Mouse (Mus musculus) embryonic facial prominence, embryonic 15.5 days (tissue): ENCODE data around the gene Mthfd2l. TPM values are rescaled to one million over a fixed set of nuclear protein-coding genes. Genes with fewer than 3 reads are reported as not detected.

Experiments
- ATAC-seq: fragments of 200-750 bp; cut with Nextera tagmentation; 2 replicates; pipeline ENCODE4 v1.8.0; 2017; ENCODE audit warnings: low read depth, moderate TSS enrichment; ENCODE audit not compliant: insufficient number of reproducible peaks, low FRiP score, low TSS enrichment
- H3K27ac ChIP-seq: fragments of 300-500 bp; sonication (generic); replicated peaks from 2 replicates; pipeline ENCODE4 v1.5.1; 2015; ENCODE audit warnings: mild to moderate bottlenecking, inconsistent platforms
- H3K27me3 ChIP-seq: fragments of 300-500 bp; sonication (generic); 2 replicates; pipeline ENCODE4 v1.6.1; 2015; ENCODE audit warnings: inconsistent platforms
- H3K36me3 ChIP-seq: fragments of 300-500 bp; sonication (generic); 2 replicates; pipeline ENCODE4 v1.6.1; 2015; ENCODE audit warnings: mild to moderate bottlenecking, inconsistent platforms
- H3K4me1 ChIP-seq: fragments of 300-500 bp; sonication (generic); 2 replicates; pipeline ENCODE4 v1.6.1; 2015; ENCODE audit warnings: inconsistent platforms
- H3K4me2 ChIP-seq: fragments of 300-500 bp; sonication (generic); replicated peaks from 2 replicates; pipeline ENCODE4 v1.6.1; 2015; ENCODE audit warnings: mild to moderate bottlenecking, inconsistent platforms
- H3K4me3 ChIP-seq: fragments of 300-500 bp; sonication (generic); replicated peaks from 2 replicates; pipeline ENCODE4 v1.5.1; 2015; ENCODE audit warnings: mild to moderate bottlenecking, inconsistent platforms
- H3K9ac ChIP-seq: fragments of 300-500 bp; sonication (generic); 2 replicates; pipeline ENCODE4 v1.6.1; 2015; ENCODE audit warnings: inconsistent platforms
- H3K9me3 ChIP-seq: fragments of 300-500 bp; sonication (generic); replicated peaks from 2 replicates; pipeline ENCODE4 v1.6.1; 2016; ENCODE audit warnings: inconsistent platforms
- WGBS: fragments of 180-500 bp; shearing (Covaris S2); methylation state at CpG from one replicate; pipeline ENCODE4 v1.1.7; 2015; 5-methylcytosine and 5-hydroxymethylcytosine counted together
- polyA plus RNA-seq: library from polyadenylated mRNA; unstranded; fragments of >200 nt; fragmentation: Nextera tagmentation; extraction: Ambion mirVana; gene quantifications from 2 replicates; pipeline ENCODE4 v1.2.1, GENCODE M21; 2015

Gene Mthfd2l
- polyA plus RNA-seq, 1 experiment from 2014 or later: 47.0 TPM

DNA sequence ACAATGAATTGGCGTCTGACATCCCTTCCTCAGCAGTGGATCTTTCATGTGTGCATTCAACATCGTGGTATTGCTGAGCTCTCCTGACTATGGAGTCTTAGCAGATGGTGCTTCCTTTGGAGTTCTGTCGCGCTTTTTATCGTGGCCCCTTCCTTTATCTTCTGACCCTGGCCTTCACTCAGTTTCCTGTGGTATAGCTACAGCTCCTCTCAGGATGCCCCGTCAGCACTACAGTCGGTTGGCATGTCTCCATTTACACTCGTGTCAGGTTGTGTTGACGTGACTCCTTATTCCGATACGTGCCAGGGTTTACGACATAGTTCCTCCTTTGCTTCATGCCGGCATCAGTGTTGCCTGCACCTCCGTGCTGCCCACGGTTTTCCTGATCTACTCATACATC, 18.6 kb downstream of the Mthfd2l start:
- ATAC-seq: no peak

DNA sequence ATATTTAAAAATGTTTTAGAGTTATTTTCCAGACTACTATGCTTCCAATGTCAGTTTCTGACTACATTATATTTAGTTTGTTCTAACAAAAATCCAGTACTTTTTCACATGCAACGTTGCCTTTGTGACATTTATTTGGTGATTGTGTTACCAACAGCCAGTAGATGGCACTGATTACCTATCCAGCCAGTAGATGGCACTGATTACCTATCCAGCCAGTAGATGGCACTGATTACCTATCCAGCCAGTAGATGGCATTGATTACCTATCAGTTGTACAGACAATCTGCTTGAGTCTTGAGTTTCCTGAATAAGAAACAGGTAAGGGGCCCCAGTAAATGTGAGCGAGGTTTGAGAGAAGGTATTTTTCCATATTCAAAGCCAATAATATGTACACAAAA, 20.6 kb downstream of the Mthfd2l start:
- no peak for ATAC-seq
- 29% methylated on average over 2 of the region's 2 CpGs for WGBS

More for the DNA sequence above, 18.6 kb downstream of the Mthfd2l start:
- 85% methylated on average over 15 of the region's 15 CpGs for WGBS
- no peak overlapping the region for H3K4me3 ChIP-seq
- no peaks in the 10 kb centered on the region for H3K27me3 ChIP-seq
- H3K4me2 ChIP-seq: no peak overlapping the region
- H3K9ac ChIP-seq: no peak overlapping the region
- no peaks in the 10 kb centered on the region for H3K36me3 ChIP-seq
- H3K9me3 ChIP-seq: no peaks in the 10 kb centered on the region
- no peaks in the 10 kb centered on the region for H3K4me1 ChIP-seq
- no peak overlapping the region for H3K27ac ChIP-seq

DNA sequence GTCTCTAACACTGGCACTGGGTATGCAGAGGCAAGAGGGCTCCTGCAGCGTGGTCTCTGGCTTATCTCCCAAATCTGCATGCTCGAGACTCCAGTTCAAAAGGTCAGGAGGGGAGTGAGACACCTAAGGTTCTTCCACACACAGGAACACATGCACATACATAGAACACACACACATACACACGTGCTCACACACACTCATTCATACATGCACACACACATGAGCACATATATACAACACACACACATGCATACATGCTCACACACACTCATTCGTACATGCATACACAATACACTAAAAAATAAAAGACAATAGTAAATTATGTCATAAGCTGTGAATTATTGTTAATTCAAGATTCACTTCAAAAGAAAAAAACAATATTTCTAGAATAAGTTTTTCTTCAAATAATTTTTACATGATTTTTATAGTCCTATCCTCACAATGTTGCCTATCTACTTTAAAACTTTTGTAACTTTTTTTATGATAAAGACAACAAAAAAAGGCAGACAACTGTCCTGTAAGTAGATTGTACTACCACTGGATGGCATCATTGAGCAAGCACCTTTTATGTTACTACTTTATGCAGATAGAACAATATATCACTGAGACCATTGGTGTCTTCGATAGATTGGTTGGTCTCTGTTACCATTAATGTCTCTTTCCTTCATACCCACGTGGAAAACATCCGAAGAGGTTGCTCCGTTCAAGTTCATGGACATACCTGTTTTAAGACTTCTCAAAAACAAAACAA, 22.0 kb downstream of the Mthfd2l start:
- 85% methylated on average over 8 of the region's 8 CpGs for WGBS
- H3K9ac ChIP-seq: no peak overlapping the region
- H3K36me3 ChIP-seq: no peaks in the 10 kb centered on the region
- no peak overlapping the region for H3K27ac ChIP-seq
- no peak for ATAC-seq
- no peak overlapping the region for H3K4me2 ChIP-seq
- no peaks in the 10 kb centered on the region for H3K4me1 ChIP-seq
- no peaks in the 10 kb centered on the region for H3K27me3 ChIP-seq
- H3K9me3 ChIP-seq: no peaks in the 10 kb centered on the region
- no peak overlapping the region for H3K4me3 ChIP-seq

More for the DNA sequence above, 20.6 kb downstream of the Mthfd2l start:
- Histone ChIP-seq H3K4me1 (no peaks in the 10 kb centered on the region), H3K9me3 (no peaks in the 10 kb centered on the region), H3K4me3 (no peak overlapping the region), H3K27ac (no peak overlapping the region), H3K36me3 (no peaks in the 10 kb centered on the region), H3K9ac (no peak overlapping the region), H3K27me3 (no peaks in the 10 kb centered on the region), H3K4me2 (no peak overlapping the region)

DNA sequence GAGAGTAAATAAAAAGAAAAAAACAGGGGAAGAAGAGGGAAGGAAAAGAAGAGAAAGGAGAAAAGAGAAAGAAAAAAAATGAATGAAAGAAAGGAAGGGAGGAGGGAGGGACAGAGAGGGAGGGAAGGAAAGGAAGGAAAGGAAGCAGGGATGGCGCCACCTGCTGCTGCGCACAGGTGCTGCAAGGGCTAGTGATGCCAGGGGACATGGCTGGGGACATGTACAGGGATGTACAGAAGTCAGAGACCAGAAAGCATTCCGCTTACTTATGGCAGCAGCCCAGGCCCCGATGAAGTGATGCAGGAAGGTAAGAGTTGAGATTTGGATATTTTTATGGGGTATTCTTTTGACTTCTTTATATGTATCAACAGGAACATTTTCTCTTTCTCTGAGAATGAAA, 33.4 kb downstream of the Mthfd2l start:
- no peaks in the 10 kb centered on the region for H3K27me3 ChIP-seq
- H3K4me1 ChIP-seq: no peaks in the 10 kb centered on the region
- H3K27ac ChIP-seq: no peak overlapping the region
- no peak overlapping the region for H3K4me2 ChIP-seq
- H3K9ac ChIP-seq: no peak overlapping the region
- H3K4me3 ChIP-seq: no peak overlapping the region
- H3K9me3 ChIP-seq: no peaks in the 10 kb centered on the region
- no peak for ATAC-seq
- peaks cover 4% of the 10 kb centered on the region; the same call in 1 of the 2 replicates for H3K36me3 ChIP-seq
- WGBS: 71% methylated on average over 4 of the region's 4 CpGs

DNA sequence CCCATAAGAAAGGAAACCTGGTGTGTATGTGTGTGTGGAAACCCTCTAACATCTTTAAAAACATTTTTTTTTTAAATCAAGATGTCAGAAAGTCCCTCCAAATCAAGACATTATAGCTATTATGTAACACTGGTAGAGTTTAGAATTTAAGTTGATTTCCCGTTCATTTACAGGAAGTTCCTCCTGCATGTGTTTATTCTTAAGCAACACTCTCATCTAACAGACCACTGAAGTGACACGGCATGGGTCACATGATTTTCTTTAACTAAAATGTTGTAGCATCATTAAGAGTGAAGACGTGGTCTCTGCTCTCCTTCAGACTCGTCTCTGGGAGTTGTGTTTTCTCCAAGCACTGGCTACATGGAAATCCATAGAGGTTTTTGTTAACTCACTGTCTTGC, 33.8 kb downstream of the Mthfd2l start:
- 87% methylated on average over 4 of the region's 4 CpGs for WGBS
- Histone ChIP-seq H3K27me3 (no peaks in the 10 kb centered on the region), H3K27ac (no peak overlapping the region), H3K4me1 (no peaks in the 10 kb centered on the region), H3K9me3 (no peaks in the 10 kb centered on the region), H3K4me3 (no peak overlapping the region), H3K4me2 (no peak overlapping the region), H3K36me3 (0 out of 2 replicates have a peak, but pooled peaks cover under 1% of the 10 kb centered on the region), H3K9ac (no peak overlapping the region)
- no peak for ATAC-seq

DNA sequence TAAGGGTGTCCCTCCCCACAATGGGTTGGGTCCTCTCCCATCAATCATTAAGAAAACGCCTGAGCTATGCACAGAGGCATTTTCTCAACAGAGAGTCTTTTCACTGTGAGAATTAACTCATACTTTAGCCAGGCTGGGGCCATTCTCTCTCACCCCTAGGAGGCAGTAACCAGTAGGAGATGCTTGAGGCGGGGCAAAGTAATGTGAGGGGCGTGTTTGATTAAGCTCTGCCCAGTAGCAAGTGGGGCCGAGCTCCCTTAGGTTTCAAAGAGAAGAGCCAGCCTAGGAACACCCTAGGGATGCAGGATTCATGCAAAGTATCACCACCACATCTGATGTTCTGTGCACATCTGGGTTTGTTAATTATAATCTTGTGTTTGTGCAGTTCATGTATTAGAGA, 34.5 kb downstream of the Mthfd2l start:
- H3K36me3 ChIP-seq: no peaks in the 10 kb centered on the region
- H3K4me3 ChIP-seq: no peak overlapping the region
- H3K4me1 ChIP-seq: no peaks in the 10 kb centered on the region
- WGBS: 57% methylated on average over 4 of the region's 4 CpGs
- no peak overlapping the region for H3K27ac ChIP-seq
- H3K9me3 ChIP-seq: no peaks in the 10 kb centered on the region
- no peak overlapping the region for H3K9ac ChIP-seq
- no peak for ATAC-seq
- no peaks in the 10 kb centered on the region for H3K27me3 ChIP-seq
- no peak overlapping the region for H3K4me2 ChIP-seq

DNA sequence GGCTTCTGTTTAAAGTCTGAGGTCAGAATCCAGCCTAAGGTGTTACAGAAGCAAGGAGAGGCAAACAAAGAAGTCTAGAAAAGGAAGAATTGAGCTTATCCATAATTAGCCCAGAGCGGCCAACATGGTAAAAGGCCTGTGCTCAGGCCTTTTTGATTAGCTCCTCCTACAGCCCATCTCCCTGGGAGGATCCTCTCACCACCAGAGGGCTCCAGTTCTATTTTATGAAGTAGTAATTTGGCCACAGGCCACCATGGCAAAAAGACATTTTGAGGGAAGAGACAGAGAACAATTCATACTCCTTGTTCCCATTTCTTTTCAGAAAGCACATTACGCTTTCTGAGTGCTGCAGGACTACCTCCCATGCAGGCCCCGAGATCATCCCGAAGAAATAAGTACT, 46.3 kb downstream of the Mthfd2l start:
- Histone ChIP-seq H3K27me3 (no peaks in the 10 kb centered on the region), H3K4me3 (no peak overlapping the region), H3K27ac (no peak overlapping the region), H3K4me1 (no peaks in the 10 kb centered on the region), H3K9ac (no peak overlapping the region), H3K4me2 (no peak overlapping the region), H3K9me3 (no peaks in the 10 kb centered on the region), H3K36me3 (peaks cover 8% of the 10 kb centered on the region; the same call in 1 of the 2 replicates)
- WGBS: 78% methylated on average over 4 of the region's 4 CpGs
- ATAC-seq: no peak

DNA sequence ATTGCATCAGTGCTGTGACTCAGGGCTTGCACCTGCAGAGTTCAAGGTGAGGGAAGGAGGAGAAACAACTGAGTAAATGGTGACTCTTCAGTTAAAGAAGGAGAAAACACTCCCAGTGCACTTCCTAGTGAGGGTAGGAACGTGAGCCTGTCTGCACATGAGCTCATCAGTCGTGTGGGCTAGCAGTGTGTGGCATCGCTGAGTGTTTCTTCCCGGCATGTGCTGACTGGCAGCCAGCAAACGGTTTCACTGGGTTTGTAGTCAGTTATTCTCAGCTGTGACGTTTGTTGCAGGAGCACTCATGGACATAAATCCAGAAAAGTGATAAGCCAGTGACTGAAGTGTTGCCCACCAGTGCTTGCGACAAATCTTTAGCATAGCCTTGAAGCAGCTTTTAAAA, 49.4 kb downstream of the Mthfd2l start:
- Histone ChIP-seq H3K27ac (no peak overlapping the region), H3K9me3 (no peaks in the 10 kb centered on the region), H3K4me2 (no peak overlapping the region), H3K27me3 (no peaks in the 10 kb centered on the region), H3K9ac (no peak overlapping the region), H3K4me1 (no peaks in the 10 kb centered on the region), H3K36me3 (peaks cover 8% of the 10 kb centered on the region; the same call in 1 of the 2 replicates), H3K4me3 (no peak overlapping the region)
- ATAC-seq: no peak
- WGBS: 76% methylated on average over 7 of the region's 7 CpGs

DNA sequence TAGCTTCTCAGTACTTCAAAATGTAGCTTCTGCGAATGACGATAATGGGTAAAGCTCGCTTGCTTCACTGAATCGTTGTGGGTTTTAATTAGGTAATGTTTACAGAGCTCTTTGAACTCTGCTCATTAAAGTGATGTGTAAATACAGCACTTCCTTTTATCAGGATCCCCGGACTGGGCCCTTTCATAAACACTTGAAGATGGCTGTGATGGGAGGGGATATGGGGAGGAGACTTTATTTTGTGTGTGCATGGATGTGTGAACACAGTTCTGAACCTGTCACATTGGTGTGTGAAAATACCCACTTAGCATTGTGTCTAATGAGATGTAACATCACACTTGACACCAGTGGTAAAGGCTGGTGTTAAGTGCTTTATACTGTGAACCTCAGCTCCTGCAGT, 56.7 kb downstream of the Mthfd2l start:
- H3K27me3 ChIP-seq: no peaks in the 10 kb centered on the region
- no peak overlapping the region for H3K27ac ChIP-seq
- WGBS: 76% methylated on average over 5 of the region's 5 CpGs
- ATAC-seq: no peak
- no peaks in the 10 kb centered on the region for H3K9me3 ChIP-seq
- no peak overlapping the region for H3K9ac ChIP-seq
- no peak overlapping the region for H3K4me3 ChIP-seq
- H3K36me3 ChIP-seq: no peaks in the 10 kb centered on the region
- no peak overlapping the region for H3K4me2 ChIP-seq
- no peaks in the 10 kb centered on the region for H3K4me1 ChIP-seq

DNA sequence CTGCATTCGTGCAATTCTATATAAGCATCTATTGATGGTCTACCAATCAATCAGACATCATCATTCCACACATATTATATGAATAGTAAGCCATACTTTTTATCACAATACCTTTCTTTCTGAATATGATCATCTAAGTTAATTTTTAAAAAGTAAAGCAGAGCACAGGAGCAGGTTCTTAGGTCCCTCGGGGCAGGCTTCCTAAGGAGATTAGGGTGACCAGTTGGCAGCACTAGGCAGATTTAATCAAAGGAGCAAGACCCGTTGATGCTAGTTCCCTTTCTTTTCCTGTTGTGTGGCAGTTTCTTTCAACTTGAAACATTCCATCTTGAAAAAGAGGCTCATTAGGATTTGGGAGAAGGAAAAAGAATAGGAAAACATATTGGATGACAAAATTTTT, 57.2 kb downstream of the Mthfd2l start:
- no peaks in the 10 kb centered on the region for H3K4me1 ChIP-seq
- no peaks in the 10 kb centered on the region for H3K9me3 ChIP-seq
- WGBS: 78% methylated on average over 3 of the region's 3 CpGs
- no peak overlapping the region for H3K4me2 ChIP-seq
- no peak for ATAC-seq
- H3K27ac ChIP-seq: no peak overlapping the region
- H3K36me3 ChIP-seq: no peaks in the 10 kb centered on the region
- H3K4me3 ChIP-seq: no peak overlapping the region
- no peaks in the 10 kb centered on the region for H3K27me3 ChIP-seq
- H3K9ac ChIP-seq: no peak overlapping the region

DNA sequence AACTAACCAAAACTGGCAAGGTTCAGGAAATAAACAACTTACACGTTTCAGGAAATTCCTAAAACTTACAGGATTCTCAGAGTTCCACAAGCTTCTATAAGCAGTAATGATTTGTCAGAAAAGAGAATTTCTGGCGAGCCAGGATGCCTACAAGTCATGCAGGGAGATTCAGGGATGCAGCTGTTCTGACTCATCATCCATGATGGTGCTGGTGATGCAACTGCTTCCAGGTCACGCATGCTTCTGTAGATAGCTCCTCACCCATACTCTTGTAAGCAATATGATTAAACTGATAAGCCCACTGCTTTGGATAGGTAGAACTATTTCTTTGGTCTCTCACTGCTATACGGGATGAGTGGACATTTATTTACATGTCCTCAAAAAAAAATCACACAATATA, 57.7 kb downstream of the Mthfd2l start:
- Histone ChIP-seq H3K36me3 (no peaks in the 10 kb centered on the region), H3K4me1 (no peaks in the 10 kb centered on the region), H3K27me3 (no peaks in the 10 kb centered on the region), H3K4me3 (no peak overlapping the region), H3K4me2 (no peak overlapping the region), H3K9ac (no peak overlapping the region), H3K27ac (no peak overlapping the region), H3K9me3 (no peaks in the 10 kb centered on the region)
- WGBS: 79% methylated on average over 4 of the region's 4 CpGs
- ATAC-seq: no peak

DNA sequence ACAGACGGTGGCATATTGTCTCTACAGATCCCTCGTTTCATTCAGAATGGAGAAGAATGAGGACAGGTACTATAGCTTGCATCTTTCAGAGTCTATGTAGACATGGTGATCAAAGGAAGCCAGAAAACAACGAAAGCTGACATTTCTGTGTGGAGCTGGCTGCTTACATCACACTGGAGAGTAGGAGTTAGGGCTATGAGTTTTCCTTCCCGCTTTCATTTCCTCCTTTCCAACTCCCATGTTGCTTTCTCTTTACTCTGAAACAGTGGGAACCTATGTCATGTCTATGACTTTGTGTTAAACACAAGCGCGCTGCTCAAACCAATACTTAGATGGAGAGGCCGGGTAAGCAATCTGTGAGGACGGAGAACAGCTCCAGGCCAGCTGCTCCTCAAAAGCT, 69.0 kb downstream of the Mthfd2l start:
- Histone ChIP-seq H3K4me2 (no peak overlapping the region), H3K36me3 (0 out of 2 replicates have a peak, but pooled peaks cover 3% of the 10 kb centered on the region), H3K4me3 (no peak overlapping the region), H3K27ac (no peak overlapping the region), H3K9me3 (no peaks in the 10 kb centered on the region), H3K9ac (no peak overlapping the region), H3K27me3 (no peaks in the 10 kb centered on the region), H3K4me1 (no peaks in the 10 kb centered on the region)
- no peak for ATAC-seq
- WGBS: 95% methylated on average over 8 of the region's 8 CpGs
